Mouse (Mus musculus): Measurements from ENCODE around the gene Efnb2.

Gene Efnb2

DNA sequence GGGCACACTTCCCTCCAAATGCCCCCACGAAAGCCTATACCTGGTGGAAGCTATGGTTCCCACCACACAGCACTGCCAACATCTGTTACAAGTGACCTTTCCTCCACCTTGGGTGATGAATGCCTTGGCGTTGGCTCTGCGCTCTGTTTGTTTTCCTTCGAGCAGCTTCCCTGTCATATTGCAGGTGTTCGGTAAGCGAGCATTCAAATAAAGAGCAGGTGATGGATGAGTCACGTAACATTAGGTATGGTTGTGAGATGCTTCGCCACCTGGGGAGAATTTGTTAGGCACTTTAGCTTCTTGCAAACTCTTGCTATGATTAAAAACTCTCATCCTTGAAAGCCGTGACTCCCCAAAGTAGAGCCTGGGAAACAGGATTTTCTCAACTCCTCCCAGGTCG lies 91.8 kb downstream of the Efnb2 start:
- DNase-seq (ENCODE audit: low spot score), result no peak

DNA sequence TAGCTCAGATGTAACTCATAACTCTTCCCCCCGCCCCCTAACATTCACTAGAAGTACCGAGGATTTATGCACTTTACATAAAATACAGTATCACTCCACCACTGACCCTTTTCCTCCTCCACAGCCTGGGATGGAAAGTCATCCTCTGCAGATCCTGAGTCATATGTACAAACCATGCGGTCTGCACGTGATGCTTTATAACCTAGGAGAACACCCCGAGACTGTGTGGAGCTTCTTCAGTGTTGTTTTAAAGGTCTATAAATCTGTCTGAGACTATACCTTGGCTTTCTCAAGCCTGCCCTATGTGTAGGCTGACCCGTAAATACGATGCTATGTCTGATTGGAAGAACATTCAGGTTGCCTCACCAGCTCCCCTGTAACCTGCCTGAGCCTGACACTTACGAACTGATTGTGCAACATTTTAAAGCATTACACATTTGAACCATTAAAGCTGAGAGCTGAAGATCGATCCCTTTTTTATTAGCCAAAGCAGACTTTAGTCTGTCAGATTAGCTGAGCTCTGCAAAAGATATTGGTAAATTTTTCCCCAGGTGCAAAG lies 92.7 kb downstream of the Efnb2 start:
- no peak for DNase-seq (ENCODE audit: low spot score)
